Mouse (Mus musculus): ENCODE results near the gene Cep97.

Gene Cep97

DNA sequence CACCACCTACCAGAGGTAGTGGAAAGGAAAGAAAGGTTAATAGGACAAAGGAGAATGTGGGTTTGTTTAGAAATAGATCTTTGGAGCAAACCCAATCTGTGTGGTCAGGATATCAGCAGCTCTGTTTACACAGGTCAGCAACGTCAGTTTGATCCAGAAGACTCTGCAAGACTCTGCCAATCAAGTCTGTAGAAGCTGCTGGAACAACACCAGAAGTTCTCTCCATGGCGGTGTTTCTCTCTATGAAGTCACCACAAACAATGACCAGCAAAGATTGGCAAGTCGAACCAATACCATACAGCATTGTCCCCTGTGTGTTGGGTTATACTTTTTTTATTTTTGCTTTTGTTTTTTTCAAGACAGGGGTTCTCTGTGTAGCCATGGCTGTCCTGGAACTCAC is 12.6 kb upstream of the Cep97 start:
- no peak for DNase-seq

DNA sequence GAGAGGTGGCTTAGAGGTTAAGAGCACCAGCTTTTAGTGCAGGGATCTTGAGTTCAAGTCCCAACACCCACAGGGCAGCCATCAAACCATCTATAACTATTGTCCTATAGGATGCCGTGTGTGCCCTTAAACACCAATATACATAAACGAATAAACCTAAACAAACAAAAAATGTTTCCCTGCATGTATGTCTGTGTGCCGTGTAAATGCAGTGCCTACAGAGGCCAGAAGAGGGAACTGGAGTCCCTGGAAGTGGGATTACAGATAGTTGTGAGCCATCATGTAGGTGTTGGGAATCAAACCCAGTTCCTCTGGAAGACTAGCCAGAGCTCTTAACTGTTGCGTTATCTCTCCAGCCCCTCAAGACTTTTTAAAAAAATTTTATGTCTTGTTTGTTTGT is 6.1 kb upstream of the Cep97 start:
- DNase-seq, result no peak

DNA sequence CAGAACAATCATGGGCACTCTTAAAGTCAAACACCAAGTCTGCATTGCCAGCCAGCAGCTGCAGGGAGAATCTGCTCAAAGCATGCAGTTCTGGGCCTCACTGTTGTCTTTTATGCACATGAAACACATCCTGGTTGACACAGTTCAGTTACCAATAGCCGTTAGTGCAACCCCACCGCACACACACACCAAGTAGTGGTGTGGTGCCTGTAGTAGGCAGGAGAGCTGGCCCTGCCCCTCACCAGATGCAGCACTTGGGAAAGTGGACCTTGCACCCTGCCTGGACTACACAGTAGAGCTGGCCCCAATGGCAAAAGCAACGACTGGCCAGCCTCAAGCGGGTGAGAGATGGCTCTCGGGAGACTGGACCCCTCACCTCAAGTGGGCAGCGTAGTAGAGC is 5.0 kb upstream of the Cep97 start:
- peak; percentile 20 for DNase-seq

DNA sequence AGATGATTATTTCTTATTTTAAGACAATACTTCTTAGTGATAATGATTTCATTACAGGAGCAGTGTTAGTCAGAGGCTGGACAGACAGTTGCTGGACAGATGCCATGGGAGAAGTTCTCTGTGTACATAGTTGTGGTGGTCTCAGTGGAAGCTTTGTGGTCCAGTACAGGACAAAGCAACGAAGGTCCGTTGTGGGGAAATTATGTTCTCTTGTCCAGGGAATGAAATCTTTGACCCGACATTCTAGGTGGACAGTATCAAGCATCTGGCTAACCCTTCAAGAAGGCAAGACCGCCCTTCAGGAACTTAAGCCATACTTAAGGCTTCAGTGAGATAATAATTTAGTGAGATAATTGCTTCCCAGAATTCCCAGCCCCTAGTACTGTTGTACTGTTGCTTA is 4.1 kb upstream of the Cep97 start:
- DNase-seq, result no peak

DNA sequence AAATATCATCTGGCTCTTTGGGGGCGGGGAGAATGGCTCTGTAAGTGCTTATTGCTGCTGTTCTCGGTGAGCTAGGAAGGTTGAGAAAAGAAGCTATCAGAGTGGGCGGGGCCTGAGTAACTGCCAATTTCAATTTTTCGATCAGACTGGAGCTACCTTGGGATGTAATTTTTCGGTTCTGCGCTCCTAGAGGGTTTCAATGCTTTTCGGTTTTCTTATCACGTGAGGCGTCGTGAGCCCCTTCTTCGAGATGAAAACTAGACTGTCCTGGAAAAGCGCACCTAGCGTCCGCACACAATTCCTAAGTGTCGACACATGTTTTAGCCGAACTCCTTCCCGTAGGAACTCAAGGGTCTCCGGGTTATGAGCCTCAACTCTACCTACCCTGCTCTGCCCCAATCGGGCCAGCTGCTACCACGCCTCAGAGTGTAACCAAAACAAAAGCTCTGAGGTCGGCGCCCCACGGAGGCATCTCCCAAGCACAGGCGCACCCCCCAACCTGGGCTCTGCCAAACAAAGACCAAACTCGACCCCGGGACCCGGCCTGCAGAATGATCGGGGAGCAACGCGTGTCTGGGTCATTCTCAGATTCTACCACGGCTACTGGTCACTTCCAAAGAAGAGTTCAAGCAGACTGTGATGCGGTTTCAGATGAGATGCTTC is 843 bp downstream of the Cep97 start:
- peak; percentile 61 for DNase-seq

DNA sequence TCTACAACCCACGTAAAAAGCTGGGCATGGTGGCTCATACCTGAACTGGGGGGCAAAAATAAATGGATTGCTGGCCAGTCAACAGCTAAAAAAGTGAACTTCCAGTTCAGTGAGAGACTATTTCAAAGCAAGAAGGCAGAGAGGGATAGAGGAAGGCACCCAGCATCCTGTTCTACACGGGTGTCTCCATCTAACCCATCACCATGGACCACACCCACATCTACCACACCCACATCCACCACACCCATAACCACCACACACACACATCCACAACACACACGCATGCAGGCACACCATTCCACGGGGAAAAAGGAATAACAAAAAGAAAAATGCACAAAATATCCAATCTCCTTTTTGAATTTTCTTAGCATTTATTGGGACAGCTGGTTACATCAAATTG is 10.6 kb downstream of the Cep97 start:
- no peak for DNase-seq

DNA sequence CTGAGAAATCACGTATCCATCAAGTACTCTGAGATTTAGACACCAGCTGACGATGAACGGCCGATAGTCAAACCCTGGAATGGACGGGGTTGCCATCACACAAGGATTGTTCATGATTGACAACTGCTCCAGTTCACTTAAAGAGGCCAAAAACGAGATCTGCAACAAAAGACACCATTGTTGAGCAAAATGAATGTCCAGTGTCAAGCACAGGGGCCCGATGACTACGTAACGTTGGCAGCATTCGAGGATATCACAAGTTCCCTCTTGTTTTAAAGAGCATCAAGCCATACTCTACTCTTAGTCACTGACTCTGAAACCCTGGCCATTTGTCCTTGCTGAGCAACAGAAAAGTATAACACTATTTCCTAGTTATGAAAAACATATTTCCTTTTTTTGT is 12.6 kb downstream of the Cep97 start:
- DNase-seq, result no peak

DNA sequence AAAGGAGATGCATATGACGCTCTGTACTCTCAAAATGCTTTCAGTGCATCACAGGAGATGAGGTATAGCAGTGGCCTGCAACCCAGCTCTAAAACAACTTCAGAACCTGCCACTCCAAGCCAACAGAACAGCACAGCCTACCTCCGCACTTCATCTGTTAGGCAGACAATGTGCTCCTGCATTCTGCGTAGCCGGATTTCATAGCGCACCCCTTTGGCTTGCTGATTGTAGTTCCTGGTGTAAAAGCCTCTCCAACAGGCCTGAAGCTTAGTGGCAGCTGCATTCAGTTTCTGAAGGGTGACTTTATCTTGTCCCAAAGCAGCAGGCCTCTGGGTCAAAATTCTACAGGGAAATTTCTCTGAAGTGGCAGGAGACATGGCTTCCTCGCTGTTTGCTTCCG is 19.9 kb downstream of the Cep97 start:
- no peak for DNase-seq

DNA sequence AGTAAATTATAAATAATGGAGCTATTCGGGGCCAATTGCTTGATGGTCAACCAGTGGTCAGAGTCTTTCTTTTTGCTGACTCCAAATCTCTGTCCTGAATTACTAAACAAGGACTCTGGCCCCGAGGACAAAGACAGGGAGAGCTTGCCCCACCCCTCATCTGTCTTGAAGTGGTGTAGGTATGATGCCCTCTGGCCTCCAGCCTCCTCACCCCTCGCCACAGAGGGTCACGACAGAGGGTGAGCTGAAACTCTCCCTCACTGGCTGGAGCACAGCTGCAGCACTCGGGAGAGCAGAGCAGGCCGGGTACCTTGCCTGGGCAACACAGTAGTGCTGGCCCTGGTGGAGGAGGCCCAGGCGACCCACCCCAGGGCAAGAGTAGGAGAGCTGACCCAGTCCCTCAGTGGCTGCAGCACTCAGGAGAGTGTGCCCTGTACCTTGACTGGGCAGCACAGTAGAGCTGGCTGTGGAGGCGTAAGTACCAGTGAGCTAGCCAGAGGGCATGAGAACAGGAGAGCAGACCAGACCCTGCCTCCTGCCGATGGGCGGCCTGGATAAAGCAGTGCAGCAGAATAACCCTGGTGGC is 24.4 kb downstream of the Cep97 start:
- DNase-seq, result peak; percentile 56

DNA sequence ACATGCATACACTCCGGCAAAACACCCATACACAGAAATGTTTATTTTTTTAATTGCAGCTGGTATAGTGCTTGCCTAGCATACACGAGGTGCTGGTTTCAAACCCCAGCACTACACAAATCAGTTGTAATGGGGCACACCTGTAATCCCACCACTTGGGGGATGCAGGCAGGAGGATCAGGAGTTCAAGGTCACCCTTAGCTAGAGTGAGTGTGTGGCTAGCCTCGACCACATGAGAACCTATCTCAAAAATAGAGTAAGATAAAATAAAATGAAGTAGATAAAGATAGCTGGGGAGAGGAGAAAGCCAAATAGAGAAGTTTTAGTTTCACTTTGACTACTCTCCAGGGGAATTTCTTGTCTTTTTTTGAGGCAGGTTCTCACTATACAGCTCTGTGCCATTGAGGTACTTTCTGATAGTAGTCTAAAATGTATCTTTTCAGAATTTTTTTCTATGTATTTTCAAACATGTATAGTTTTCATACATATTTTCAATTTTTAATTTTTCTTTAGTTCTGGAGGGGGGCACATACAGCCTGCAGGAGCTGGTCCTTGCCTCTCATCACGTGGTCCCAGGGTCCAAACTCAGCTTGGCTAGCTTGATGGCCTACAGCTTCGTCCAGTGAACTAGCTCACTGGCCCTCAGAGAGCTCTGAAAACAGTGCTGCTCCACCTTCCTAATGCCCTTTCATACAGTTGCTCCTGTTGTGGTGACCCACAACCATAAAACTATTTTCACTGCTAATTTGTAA is 27.6 kb downstream of the Cep97 start:
- no peak for DNase-seq

DNA sequence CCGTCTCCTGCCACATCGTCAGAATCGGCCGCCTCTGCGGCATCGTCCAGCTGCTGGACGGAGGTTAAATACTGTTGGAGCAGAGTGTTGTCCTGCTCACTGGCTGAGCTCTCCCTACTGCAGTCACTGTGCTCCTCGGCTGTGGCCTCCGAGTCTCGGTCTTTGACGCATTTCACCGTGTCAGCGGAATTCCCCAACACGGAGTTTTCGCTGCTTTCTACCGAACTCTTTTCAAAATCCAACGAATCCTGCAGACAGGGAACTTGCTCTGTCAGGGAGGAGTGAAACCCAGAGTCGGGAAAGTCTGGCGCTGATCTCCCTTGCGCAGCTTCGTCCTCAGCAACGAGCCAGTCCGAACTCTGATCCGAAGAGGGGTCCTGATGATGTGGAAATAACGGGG is 29.3 kb downstream of the Cep97 start:
- DNase-seq, result no peak

DNA sequence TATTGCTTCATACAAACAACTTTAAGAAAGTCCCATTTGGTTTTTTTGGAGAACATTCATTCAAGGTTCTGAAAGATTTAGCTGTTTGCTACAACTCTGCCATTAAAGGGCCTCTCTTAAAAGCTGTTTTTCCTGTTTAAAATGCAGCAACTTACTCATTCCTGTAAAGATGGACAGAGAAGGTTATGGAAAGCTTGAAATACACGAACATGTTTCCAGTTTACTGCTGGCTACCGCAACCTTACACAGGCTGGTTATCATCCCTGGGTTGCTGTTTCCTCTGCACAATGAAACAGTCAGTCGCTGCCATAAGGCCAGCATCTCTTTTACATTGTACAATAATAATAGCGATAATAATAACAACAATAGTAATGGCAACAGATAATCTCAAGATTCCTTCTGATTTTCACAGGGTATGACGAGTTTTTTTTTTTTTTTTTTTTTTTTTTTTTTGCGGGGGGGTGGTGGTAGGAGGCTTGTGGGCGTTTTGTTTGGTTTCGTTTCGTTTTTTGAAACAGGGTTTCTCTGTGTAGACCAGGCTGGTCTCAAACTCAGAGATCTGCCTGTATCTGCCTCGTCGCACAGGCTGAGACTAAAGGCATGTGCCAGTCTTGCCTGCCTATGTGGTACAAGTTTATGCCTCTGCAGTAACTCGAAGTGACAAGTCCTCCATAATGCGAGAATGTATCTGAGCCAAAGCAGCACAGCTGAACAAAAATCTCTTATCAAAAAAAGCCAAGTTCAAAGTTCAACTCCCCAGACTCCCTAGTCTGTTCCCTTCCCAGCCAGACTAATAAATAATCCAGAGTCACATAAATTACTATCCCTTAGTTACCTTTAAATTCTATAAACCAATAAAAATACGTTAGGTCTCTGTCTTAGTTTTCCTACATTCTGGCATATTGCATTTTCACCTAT is 32.6 kb downstream of the Cep97 start:
- DNase-seq, result no peak

DNA sequence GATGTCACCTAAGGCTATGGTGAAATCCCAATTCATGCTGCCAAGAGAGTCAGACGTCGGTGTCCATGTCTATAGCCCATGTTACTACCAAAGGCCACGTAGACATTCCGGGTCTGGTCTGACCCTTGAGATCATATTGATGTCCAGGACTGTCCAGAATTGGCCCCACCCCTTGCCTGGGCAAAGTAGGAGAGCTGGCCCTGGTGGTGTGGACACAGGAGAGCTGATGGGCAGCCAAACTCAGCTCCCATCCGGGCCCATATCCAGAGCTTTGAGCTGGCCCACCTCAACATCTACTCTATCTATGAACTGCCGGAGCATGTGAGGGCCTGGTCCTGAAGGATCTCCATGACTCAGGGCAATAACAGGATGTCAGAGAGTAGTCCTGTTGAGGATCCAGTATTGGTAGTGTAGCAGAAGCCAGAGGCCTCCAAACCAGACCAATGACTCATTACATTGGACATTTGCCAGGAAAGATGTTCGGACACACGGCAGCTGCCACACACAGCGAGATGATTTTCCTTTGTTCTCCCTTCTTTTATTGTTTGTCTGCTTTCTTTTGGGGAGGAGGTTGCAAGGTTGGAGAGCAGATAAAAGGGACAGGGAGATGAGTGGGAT is 36.2 kb downstream of the Cep97 start:
- DNase-seq, result no peak

DNA sequence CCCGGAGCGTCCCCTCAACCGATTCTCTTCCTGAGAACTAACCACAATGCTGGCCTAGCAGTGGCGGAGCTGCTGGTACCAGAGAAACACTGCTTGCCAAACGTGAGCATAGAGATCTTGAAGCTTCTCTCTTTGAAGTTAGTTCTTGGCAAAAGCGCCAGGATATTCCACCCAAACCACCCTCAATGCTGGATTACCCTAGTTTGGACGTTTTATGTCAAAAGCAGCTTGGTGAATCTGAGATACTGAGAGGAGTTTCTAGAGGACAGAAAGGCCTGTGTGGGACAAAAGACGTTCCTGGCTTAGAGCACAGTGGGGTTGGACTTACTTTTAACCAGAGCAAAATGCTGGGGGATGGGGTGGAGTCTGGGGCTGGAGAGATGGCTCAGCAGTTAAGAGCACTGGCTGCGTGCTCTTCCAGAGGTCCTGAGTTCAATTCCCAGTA is 39.0 kb downstream of the Cep97 start:
- peak; percentile 28 for DNase-seq

DNA sequence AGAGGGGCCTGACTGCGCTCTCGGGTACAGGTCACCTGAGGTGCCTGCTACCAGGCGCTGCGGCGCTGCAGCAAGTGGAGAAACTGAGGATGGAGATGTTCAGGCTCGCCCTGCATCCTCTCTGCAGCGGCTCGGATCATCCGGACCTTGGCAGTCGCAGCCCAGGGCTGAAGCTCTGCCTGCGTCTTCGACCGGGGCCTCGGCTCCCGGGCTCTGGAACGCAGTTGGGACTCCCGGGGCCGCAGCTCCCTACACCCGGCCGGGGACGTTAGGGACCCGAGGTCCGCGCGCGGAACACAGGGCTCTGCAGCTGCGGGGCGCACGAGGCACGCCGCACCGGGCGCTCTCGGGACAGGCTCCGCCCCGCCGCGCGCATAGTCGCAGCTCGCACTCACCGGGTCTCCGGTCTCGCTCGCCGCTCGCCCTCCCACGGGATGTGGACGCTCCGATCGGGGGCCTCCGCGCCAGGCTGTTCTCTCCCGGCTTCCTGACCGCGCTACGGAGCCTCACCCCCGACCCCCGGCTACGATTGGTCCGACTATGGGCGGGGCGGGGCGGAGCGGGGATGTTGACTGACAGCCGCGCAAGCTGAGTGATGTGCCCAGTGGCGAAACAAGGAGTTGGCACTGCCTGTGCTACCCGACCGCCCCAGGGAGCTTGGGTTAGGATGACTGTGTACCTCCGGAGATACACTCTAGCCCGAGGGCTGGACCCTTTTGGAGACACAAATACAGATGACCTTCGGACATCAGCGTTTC is 39.6 kb downstream of the Cep97 start, which contains the start of gene Nxpe3:
Nxpe3 (minus strand) TSS at position 393 of the 758 bp plus-strand sequence.
- peak; percentile 92 for DNase-seq

DNA sequence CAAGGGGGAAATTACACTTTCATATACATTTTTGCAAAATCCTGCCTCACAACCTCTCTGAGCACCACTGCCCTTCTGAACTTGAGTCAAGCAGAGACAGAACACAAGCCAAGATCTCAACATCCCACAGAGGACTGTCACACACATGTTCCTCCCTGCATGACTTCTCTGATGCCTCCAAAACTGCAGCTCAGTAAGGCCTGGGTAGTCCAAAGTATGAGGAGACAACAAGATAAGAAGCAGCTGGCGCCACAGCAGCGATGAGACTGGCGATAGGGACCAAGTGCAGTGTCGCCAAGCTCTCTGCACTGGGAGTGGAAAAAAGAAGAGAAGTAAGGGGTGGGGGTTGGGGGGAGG is 40.1 kb downstream of the Cep97 start:
- peak; percentile 55 for DNase-seq

DNA sequence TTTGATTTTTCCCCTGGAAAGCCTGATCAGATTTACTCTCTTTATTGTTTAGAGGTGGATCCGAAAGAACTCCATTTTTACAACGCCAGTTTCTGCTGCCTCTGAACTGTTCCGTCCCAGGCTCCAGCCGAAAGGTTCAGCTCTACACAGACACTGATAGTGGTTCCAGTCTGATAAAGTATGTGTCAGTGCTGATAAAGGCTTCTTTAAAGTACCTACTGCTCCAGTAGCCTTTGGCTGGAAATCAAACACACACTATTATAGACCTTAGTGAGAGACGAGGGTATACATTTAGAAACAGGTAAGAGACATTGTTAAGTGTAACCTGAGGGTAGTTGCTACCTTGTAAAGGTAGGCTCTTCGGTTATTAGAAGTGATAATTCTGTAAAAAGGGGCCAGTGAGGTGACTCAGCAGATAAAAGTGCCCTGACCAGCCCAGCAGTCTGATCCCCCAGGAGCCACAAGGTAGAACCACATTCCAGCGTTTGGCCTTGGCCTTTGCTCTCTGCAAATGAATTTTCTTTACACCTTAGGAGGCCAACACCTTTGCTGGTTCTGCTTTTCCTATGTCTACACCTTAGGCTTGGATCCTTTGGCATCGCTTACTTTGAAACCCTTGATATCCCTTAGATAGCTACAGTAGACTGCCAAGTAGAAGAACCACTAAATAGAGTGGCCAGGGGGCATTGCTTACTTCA is 41.1 kb downstream of the Cep97 start:
- no peak for DNase-seq

DNA sequence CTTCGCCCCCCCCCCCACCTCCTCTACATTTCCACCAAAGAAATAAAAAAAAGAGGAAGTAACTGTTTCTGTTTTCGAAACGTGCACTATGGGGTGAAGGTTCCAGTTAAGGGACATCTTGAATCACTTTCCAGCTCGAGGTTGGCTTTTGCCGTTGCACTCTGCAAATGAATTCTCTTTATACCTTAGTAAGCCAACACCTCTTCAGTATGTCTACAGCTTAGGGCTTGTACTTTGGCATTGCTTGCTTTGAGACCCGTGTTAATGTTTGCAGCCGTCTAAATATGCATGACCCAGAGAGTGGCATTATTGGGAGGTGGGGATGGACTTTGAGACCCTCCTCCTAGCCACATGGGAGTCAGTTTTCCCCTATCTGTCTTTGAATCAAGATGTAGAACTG is 42.2 kb downstream of the Cep97 start:
- DNase-seq, result peak; percentile 21

DNA sequence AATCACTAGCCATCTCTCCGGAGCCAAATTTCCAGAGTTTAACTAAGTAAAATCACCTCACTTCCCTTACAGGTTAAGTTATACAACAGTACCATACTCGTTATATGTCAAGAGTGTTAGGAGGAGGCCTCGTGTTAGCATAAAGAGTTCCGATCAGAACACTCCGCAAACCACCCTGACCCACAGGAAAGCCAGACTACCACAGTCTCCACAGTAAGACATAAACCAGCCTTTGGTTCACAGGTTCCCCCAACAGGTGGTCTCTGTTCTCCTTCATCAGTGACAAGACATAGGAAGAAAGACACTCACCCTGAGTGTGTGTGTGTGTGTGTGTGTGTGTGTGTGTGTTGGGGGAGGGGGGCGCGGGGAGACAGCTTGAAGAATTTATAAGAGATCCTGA is 43.3 kb downstream of the Cep97 start:
- DNase-seq, result no peak

DNA sequence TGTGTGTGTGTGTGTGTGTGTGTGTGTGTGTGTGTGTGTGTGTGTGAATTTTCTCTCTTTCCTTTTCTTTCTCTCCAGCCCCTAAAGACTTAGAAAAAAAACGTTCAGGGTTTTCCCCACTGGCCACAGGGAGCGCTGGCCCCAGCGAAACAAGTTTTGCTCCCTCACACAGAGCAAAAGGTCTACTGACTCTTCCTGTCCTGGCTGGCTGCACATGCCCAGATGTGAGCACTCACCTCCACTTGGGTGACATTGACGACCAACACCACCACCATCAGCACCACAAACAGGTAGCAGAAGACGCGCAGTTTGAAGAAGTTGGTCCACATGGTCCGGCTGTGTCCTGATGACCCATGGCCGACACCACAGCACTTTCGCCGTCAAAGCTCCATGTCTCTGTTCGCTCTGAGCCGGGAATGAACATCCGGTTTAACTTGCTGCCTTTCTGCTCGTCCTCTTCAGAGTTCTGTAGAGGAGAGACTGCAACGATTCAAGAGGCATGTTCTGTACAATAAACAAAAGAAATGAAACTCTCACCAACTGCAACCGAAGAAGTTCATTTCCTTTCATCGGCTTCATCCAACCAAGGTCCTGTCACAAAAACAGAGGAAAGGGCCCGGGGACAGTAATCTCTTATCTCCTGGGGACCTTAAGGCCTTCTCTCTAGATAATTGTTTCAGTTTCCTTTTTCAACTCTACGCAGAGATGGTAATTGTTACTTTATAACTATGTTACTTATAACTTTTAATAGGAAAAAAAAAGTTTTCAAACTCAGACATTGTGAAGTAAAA is 44.1 kb downstream of the Cep97 start:
- DNase-seq, result no peak
